Mouse (Mus musculus) liver, adult 2 months (tissue): ENCODE measurements around the gene Ikzf2. TPM values are rescaled to one million over a fixed set of nuclear protein-coding genes. Genes with fewer than 3 reads are reported as not detected.

Experiments
- DNase-seq: peaks from one replicate; pipeline ENCODE4 v3.0.0-alpha.2; 2011; ENCODE audit warnings: low read depth, low spot score; ENCODE audit errors: extremely low read depth
- H3K27ac ChIP-seq: fragments of 200-500 bp; replicated peaks from 2 replicates; pipeline ENCODE4 v1.5.1; 2012; ENCODE audit warnings: low read depth, mild to moderate bottlenecking, control low read depth, inconsistent platforms, low read length; ENCODE audit not compliant: insufficient read depth
- H3K27me3 ChIP-seq: fragments of 200-500 bp; 2 replicates; pipeline ENCODE4 v1.6.1; 2012; ENCODE audit warnings: mild to moderate bottlenecking, moderate library complexity, low read length, inconsistent platforms; ENCODE audit not compliant: control insufficient read depth, insufficient read depth
- H3K36me3 ChIP-seq: fragments of 200-500 bp; 2 replicates; pipeline ENCODE4 v1.6.1; 2012; ENCODE audit warnings: low read length, inconsistent platforms; ENCODE audit not compliant: control insufficient read depth, insufficient read depth
- H3K4me1 ChIP-seq: fragments of 200-500 bp; 2 replicates; pipeline ENCODE4 v1.6.1; 2011; ENCODE audit warnings: low read length; ENCODE audit not compliant: control insufficient read depth, insufficient read depth
- H3K4me3 ChIP-seq: fragments of 200-500 bp; 2 replicates; pipeline ENCODE4 v1.5.1; 2011; ENCODE audit warnings: low read depth, mild to moderate bottlenecking, control low read depth, low read length, moderate library complexity; ENCODE audit not compliant: insufficient read depth
- H3K79me2 ChIP-seq: fragments of 200-500 bp; 2 replicates; pipeline ENCODE4 v1.6.1; 2012; ENCODE audit warnings: inconsistent platforms, mild to moderate bottlenecking, low read length, moderate library complexity; ENCODE audit not compliant: control insufficient read depth, insufficient read depth
- H3K9ac ChIP-seq: fragments of 200-500 bp; 2 replicates; pipeline ENCODE4 v1.6.1; 2012; ENCODE audit warnings: low read depth, mild to moderate bottlenecking, control low read depth, inconsistent platforms, low read length
- CTCF ChIP-seq: fragments of 200-500 bp; IDR thresholded peaks from 2 replicates; pipeline ENCODE4 v1.5.1; 2011; ENCODE audit warnings: low read depth, low read length, control low read depth
- POLR2A ChIP-seq: fragments of 200-500 bp; IDR thresholded peaks from 2 replicates; pipeline ENCODE4 v1.6.1; 2011; ENCODE audit warnings: low read length, control low read depth; ENCODE audit not compliant: insufficient read depth; ENCODE audit errors: extremely low read depth
- WGBS: fragments of 180-500 bp; shearing (Covaris S2); methylation state at CpG from one replicate; pipeline ENCODE4 v1.1.7; 2018; 5-methylcytosine and 5-hydroxymethylcytosine counted together
- polyA plus RNA-seq: library from polyadenylated mRNA; depleted of rRNA; stranded (reverse); fragments of >200 nt; gene quantifications from 2 replicates; pipeline ENCODE4 v1.2.3, GENCODE M21; 2012; rRNA removed
- total RNA-seq: library from RNA; depleted of rRNA; stranded (reverse); fragments of >200 nt; gene quantifications from 2 replicates; pipeline ENCODE4 v1.2.3, GENCODE M21; 2014; rRNA removed

Ikzf2 gene
- total RNA-seq: 0.55 and 0.81 TPM in 2 replicates
- 0.02 and 0.04 TPM in 2 replicates for polyA plus RNA-seq

DNA sequence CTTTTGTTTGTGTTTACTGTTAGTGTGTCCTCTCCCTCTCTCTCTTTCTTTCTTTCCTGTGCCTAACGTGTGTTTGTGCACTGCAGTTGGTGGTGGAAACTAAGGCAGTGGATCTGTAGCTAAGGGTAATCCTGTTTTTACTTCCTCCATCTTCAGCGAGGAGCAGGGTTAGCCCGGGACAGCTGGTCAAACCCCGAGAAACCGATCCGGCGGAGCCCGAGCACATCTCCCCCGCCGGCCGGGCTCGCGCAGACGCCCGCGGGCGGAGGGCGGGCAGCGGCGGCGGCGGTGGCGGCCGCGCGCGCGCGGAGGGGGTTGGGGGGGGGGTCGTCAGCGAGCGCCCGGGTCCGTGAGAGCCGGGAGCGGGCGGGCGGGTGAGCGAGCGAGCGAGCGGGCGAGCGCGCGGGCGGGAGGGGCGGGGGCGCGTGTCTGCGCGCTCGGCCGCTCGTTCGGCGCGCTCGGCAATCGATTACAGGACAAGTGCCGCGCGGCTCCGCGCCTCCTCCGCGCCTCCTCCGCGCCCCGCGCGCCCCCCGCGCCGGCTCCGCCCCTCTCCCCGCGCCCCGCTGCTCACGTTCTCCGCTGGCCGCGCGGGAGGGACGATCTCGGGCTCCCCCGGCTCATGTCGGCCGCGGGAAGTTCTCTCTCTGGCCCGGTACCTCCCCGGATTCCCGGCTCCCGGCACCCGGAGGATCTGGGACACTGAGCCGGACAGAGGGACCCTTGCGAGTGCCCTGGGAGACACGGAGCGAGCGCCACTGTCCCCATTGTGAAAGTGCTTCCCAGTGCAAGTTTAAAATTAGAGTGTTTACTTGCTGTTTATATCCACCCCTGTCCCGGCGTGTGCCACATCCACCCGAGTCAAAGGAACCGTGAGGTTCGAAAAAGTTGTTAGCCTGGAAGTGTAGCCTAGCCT lies at the start of gene Ikzf2:
Gene Ikzf2, minus strand, starts transcription at position 170 of the 916 bp plus-strand sequence.
- Histone ChIP-seq H3K27ac (peak within 1 kb of the TSS; percentile 63; the same call in 1 of the 2 replicates), H3K36me3 (no peaks in the 10 kb centered on the region), H3K4me3 (peak within 1 kb of the TSS; percentile 82), H3K9ac (peak within 1 kb of the TSS; percentile 66), H3K4me1 (peaks cover 5% of the 10 kb centered on the region; the same call in 1 of the 2 replicates), H3K79me2 (no peaks in the 10 kb centered on the region), H3K27me3 (peaks cover 5% of the 10 kb centered on the region; the same call in 1 of the 2 replicates)
- peak; percentile 26 for DNase-seq
- no peak for TF ChIP-seq POLR2A
- no peak for TF ChIP-seq CTCF
- WGBS: under 1% methylated on average over 83 of the region's 105 CpGs

DNA sequence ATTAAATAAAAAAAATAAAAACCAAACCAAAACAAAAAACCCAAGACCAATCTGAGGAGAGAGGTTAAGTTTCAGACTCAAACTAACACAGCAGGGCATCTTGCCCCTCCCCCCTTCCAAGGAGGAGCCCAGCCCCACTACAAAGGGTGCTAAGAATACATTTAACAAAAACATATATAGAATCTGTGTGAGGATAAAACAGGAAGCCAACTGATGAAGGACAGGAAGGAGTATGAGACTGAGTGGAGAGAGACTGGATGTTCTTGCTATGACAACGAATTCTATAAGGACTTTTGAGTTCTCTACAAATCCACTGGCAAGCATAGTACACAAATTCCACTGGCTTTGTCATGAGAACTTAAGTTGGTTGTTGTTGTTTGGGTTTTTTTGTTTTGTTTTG lies 42.7 kb upstream of the Ikzf2 start:
- no peaks in the 10 kb centered on the region for H3K36me3 ChIP-seq
- no peak overlapping the region for H3K4me3 ChIP-seq
- 57% methylated on average over 1 of the region's 1 CpGs for WGBS
- TF ChIP-seq POLR2A (no peak), CTCF (no peak)
- H3K27ac ChIP-seq: no peak overlapping the region
- no peaks in the 10 kb centered on the region for H3K79me2 ChIP-seq
- no peak overlapping the region for H3K9ac ChIP-seq
- DNase-seq: no peak
- no peaks in the 10 kb centered on the region; the same call in 1 of the 2 replicates for H3K27me3 ChIP-seq
- no peaks in the 10 kb centered on the region for H3K4me1 ChIP-seq

DNA sequence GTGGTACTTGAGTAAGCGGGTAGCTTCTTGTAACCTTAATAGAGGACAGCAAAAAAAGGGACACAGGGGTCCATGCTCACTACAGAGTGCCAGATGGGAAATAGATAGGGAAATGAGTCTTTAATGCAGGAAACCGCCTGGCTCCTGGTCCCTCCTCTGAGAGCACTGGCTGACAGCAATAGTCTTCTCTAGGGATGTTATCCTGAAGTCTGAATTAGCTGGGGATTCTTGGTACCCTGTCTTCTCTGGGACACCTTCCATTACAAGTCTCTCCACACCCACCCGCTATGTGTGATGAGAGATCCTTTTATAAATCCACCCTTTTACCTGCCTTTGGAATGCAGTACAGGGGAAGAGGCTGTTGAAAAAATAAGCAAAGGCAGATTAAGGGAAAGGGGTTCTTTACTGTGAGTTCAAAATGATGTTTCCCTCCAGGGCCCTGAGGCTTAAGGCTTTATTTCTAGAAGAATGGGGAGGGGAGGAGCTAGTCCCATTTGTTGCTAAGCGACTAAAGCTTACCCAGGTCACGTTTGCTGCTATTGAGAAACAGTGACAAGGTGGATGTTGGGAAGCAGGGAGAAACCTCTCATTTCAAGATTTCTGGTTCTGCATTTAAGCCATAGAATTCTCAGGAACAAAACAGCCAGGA lies 42.1 kb upstream of the Ikzf2 start:
- DNase-seq: no peak
- Histone ChIP-seq H3K36me3 (no peaks in the 10 kb centered on the region), H3K27ac (no peak overlapping the region), H3K4me1 (no peaks in the 10 kb centered on the region), H3K9ac (no peak overlapping the region), H3K27me3 (no peaks in the 10 kb centered on the region; the same call in 1 of the 2 replicates), H3K79me2 (no peaks in the 10 kb centered on the region), H3K4me3 (no peak overlapping the region)
- WGBS: 50% methylated on average over 5 of the region's 5 CpGs
- no peak for TF ChIP-seq POLR2A
- no peak for TF ChIP-seq CTCF

DNA sequence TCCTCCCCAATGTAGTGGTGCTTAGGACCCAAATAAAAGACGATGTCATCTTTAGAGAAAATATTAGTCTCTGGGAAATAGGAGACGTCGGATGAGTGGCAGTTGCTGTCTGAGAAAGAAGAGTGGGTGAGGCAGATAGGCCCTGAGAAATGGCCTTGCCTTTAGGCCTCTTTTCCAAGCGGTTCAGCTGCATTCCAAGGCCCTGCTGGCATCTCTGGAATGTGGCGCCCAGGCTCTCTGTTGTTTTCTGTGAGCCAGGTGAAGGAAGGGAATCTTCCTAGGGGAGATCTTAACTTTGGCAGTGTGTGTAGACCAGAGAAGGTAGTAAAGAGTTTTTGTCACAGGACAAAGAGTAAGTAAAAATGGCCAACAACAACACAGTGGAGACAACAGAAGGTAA lies 40.9 kb upstream of the Ikzf2 start:
- TF ChIP-seq CTCF (no peak), POLR2A (no peak)
- Histone ChIP-seq H3K4me1 (no peaks in the 10 kb centered on the region), H3K79me2 (no peaks in the 10 kb centered on the region), H3K27me3 (no peaks in the 10 kb centered on the region; the same call in 1 of the 2 replicates), H3K36me3 (no peaks in the 10 kb centered on the region), H3K4me3 (no peak overlapping the region), H3K9ac (no peak overlapping the region), H3K27ac (no peak overlapping the region)
- WGBS: 44% methylated on average over 5 of the region's 5 CpGs
- no peak for DNase-seq

DNA sequence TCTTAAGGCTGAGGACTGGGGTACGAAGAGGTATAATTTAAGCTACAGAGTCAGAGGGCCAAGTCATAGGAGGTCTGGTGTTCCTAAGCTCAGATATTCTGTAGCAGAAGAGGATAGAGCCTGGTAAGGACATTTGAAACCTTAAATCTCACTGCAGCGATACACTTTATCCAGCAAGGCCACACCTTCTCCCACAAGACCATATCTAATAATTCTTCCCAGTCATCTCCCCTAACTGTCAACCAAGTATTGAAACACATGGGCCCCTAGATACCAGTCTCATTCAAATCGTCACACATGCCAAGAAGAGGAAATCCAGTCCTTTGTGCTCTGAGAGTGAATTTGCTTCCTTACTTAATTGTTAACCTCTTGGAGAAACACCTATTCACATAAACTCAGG lies 30.1 kb upstream of the Ikzf2 start:
- Histone ChIP-seq H3K79me2 (no peaks in the 10 kb centered on the region), H3K4me1 (no peaks in the 10 kb centered on the region), H3K9ac (no peak overlapping the region), H3K27ac (no peak overlapping the region), H3K27me3 (no peaks in the 10 kb centered on the region), H3K4me3 (no peak overlapping the region), H3K36me3 (no peaks in the 10 kb centered on the region)
- DNase-seq: no peak
- TF ChIP-seq CTCF (no peak), POLR2A (no peak)
- 81% methylated on average over 3 of the region's 3 CpGs for WGBS
